Mouse (Mus musculus): ENCODE data around the gene Gm17067. TPM values are rescaled to one million over a fixed set of nuclear protein-coding genes. Genes with fewer than 3 reads are reported as not detected.

The Gm17067 gene
- polyA plus RNA-seq (2012; rRNA removed; ENCODE audit: low replicate concordance): not detected in 2 replicates

GRCm38 (mm10) chr7:42726917-42727316 lies at the start of gene Gm17067:
Gene Gm17067, minus strand, starts transcription at chr7:42727017.

DNA sequence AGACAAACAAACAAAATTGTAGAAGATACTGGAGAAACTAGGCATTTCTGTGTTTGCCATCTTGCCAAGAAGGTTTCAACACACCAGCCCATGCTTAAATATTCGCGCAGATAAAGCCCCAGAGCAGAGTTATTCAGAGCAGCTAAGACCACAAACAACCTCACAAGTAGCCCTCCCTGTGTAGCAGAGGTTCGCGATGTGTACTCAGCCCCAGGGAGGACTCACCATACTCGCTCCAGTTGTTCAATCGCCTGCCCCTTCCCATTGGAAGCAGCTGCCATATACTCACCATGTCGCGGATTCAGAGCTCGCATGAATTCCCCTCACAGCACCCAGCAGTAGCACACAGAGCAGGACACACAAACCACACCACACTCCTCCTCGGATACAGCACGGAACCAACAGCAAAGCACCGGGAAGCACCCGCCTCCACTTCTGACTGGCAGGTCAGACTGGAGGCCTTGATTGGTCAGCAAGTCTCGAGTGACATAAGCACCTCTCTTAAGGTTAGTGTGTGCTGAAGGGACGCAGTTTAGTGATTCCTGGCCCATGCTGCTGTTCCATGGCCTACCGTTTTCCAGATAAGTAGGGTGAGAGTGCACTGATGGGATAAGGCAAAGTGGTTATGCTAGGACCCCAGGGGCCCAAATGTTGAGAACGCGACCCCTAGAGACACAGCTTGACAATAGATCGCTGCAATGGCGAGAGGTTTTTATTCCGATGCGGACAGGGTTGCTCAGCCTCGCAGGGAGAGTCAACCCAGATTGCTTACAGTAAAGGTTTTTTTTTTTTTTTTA lies 34.3 kb downstream of the Gm17067 start, which contains the start of gene Zfp975:
Gene Zfp975 (minus strand): TSS at position 381 of the 797 bp plus-strand sequence.

Other genes with a start within 250 kb of the Gm17067 start
- gene Zfp141, start 221.3 kb downstream of the Gm17067 start, polyA plus RNA-seq (2012; rRNA removed; ENCODE audit: low replicate concordance): 5.1 and 10.8 TPM in 2 replicates
- gene Gm21028, start 148.4 kb downstream of the Gm17067 start, polyA plus RNA-seq (2012; rRNA removed; ENCODE audit: low replicate concordance): not detected in 2 replicates
- gene Zfp977, start 134.5 kb downstream of the Gm17067 start, polyA plus RNA-seq (2012; rRNA removed; ENCODE audit: low replicate concordance): 0.30 TPM in 2 replicates
- 0.49 and 0.62 TPM in 2 replicates for gene Zfp976, start 84.4 kb downstream of the Gm17067 start, polyA plus RNA-seq (2012; rRNA removed; ENCODE audit: low replicate concordance)
- gene Zfp975, start 34.3 kb downstream of the Gm17067 start, polyA plus RNA-seq (2012; rRNA removed; ENCODE audit: low replicate concordance): 0.57 and 1.1 TPM in 2 replicates
- gene Vmn2r62, start 66.5 kb upstream of the Gm17067 start, polyA plus RNA-seq (2012; rRNA removed; ENCODE audit: low replicate concordance): not detected in 2 replicates
- gene Gm2381, start 140.2 kb upstream of the Gm17067 start, polyA plus RNA-seq (2012; rRNA removed; ENCODE audit: low replicate concordance): not detected in 2 replicates
- gene Vmn2r63, start 206.8 kb upstream of the Gm17067 start, polyA plus RNA-seq (2012; rRNA removed; ENCODE audit: low replicate concordance): not detected in 2 replicates